Mouse (Mus musculus) heart, postnatal 4 days (tissue): ENCODE results near the gene Rbck1. TPM values are rescaled to one million over a fixed set of nuclear protein-coding genes. Genes with fewer than 3 reads are reported as not detected.
"Not testable (repeated sequence)": the region's sequence is repeated elsewhere in the genome, so short reads cannot be mapped to it uniquely, and the experiment has no call there.

Experiments used
- DNase-seq: peaks from one replicate; pipeline ENCODE4 v3.0.0; 2021
- total RNA-seq, 2 experiments: library from RNA; stranded (reverse); gene quantifications; 2 replicates each; pipeline ENCODE4 v1.2.3; 2021

Rbck1 gene
- total RNA-seq, 2 experiments from 2014 or later = 70.5 to 75.6 TPM

DNA sequence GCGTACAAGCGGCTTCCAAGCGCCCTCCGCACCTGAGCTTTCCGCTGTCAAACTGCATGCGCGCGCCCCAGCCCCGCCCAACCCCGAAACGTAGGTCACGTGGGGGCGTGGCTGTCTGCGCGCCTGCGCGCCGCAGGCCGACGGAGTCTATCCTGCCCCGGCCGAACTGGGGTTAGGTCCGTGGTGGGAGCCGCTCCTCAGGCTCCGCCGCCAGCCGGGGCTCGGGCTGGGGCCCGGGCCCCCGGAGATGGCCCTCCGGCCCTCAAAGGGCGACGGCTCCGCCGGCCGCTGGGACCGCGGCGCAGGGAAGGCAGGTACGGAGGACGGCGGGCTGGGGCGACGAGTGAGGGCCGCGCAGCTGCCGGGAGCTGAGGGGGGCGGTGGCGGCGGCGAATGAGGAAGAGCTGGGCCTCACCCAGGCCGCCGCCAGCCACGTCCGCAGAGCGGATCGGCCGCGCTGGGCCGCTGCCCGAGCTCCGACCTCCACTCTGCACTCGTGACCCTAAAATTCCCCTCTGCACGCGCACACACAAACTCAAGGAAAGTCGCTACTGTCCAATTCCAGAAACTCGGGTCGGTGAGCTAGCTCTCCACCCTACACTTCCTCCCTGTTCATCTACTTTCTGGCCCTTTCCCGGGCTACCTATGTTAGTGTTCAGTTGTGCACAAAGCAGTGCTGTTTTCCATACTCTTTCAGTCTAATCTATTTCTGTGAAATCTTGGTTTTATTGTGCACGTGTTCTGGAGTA, 38.6 kb downstream of the Rbck1 start, which contains the start of gene Tbc1d20:
Gene Tbc1d20, plus strand, starts transcription at position 102 of the 749 bp plus-strand sequence.
- DNase-seq = peak; percentile 92

DNA sequence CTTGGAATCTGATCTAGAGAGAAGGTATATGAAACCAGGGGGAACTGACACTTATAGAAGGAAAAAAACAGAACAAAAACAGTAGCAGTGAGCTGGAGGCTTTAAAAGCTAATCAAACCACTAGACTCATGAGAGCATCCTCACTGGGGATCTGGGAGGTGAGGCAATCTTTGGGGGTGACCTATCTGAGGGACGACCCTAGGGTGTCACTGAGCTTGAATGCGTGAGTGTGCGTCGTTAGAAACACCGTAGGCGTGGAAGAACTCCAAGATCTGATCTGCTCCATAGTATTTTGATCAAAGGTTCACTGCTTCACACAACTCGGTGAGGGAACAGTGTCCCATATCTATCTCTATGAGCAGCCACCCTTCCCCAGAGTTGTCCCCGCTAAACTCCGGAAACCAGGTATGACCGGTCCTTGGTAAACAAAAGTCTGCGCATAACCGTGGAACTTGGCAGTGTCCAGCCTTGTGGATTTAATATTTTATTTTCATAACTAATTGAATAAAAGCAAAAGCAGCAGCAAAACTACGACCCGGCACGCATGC, 39.2 kb downstream of the Rbck1 start:
- DNase-seq = no peak

DNA sequence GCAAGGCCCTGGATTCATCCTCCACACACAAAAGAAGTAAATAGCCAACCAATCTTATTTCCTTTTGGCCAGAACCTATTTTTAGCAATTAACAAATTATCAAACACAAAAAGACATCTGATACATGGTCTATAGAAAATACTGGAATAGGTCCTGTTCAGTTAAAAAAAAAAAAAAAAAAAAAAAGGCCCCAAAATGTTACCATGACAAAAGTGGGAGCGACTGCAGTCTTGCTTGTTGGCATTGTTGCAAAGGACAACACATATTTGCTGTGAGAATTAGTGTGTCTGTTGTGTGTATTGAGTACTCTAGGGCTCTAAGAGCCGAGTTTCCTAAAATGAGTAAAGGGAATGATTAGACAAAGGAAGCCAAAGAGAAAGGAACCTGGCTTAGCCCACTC, 40.0 kb downstream of the Rbck1 start:
- DNase-seq = no peak

DNA sequence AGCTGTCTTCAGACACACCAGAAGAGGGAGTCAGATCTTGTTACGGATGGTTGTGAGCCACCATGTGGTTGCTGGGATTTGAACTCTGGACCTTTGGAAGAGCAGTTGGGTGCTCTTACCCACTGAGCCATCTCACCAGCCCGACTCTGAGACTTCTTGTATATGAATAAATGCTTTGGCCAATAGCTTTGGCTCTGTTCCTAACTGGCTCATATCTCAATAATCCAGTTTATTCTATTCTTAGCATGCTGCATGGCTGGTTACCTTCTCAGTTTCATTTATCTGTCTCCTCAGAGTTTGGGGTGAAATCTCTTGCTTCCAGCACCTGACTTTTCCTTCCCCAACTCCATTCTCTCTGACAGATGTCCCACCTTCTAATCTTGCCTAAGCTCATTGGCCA, 42.8 kb downstream of the Rbck1 start:
- not testable (repeated sequence) for DNase-seq

DNA sequence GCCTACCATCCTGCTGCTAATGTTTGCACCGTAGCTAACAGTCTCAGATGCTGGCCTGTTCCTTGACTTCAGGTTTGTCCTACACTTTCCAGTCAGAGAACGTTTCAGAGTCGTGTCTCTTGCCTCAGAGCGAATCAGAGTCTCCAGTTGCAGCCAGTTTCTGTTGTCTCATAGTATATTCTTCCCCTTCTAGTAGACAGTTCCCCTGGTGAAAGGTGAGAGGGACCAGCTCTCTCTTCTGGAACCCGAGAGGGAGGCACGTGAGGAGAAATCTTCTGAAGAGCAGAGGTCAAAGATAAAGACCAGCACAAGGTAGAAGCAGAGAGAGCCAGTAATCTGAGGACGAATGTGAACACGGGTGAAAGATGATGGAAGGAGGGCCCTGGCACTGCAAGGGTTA, 44.4 kb downstream of the Rbck1 start:
- DNase-seq = no peak

DNA sequence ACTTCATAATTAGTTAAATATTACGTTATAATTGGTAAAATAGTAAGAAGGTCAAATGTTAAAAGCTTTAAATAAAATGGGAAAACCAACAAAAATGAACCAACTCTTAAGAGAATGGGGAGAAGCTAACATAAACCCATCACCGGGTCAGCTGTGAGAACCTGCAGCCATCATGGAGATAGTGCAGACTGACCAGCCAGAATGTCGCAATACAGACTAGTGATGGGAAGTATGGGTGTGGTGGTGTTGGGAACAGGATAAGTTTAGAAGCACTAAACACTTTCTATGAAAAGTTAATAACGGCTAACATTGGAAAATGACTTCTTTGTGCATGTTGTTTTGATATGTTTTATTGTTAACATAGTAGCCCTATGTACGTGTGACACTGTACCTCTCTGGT, 44.9 kb downstream of the Rbck1 start:
- no peak for DNase-seq

DNA sequence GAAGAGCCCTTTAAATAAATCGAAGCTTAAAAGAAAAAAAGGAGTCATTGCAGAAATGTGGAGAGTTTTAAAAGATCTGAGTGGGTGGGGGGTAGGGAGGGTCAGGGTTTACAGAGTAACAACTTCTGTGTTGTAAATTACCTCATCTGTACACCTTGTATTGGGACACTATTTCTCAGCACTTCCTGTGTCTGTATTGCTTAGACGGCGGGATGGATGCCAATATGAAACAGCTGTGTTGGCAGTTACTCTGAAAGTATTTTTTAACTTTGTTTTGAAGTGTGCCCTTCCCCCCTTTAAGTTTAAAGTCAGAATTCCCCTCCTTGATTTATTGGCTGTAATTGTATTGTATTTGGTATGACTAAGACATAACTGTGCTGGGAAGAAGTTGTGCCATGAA, 51.0 kb downstream of the Rbck1 start:
- no peak for DNase-seq

DNA sequence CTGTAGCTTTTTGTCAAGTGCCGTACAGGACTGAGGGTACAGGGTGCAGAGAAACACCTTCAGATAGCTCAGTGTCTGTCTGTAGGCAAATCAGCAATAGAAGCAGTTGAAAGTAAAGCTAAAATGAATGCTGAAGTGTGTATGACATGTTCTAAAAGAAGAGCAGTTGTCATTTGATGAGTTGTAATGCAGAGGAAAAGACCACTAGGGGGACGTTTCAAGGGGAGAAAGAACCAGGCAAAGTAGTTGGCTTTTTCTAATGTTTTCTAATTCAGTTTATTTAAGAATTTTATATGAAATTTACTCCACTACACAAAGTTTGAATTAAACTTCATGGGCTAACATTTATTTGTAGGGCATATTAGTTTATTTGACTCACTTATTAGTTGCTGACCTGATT, 58.8 kb downstream of the Rbck1 start:
- DNase-seq = no peak

Other genes starting within 250 kb of the Rbck1 start
- gene Srxn1, start 227.1 kb downstream of the Rbck1 start, total RNA-seq = 1 to 10 TPM; 9.0 TPM
- gene Tcf15, start 189.1 kb downstream of the Rbck1 start, total RNA-seq = 10 to 100 TPM; 29.6 to 38.0 TPM
- 100 to 1,000 TPM in 1 of 2 experiments, 10 to 100 TPM in 1; 99.7 to 103 TPM for gene Csnk2a1, start 105.8 kb downstream of the Rbck1 start, total RNA-seq
- gene Tbc1d20, start 38.8 kb downstream of the Rbck1 start, total RNA-seq = 10 to 100 TPM; 54.4 to 65.8 TPM
- gene Trib3, start 11.4 kb upstream of the Rbck1 start, total RNA-seq = 1 to 10 TPM; 2.9 TPM
- gene Nrsn2, start 44.0 kb upstream of the Rbck1 start, total RNA-seq = not detected
- 10 to 100 TPM; 42.3 to 42.6 TPM for gene Sox12, start 65.4 kb upstream of the Rbck1 start, total RNA-seq
- 10 to 100 TPM; 24.9 to 27.4 TPM for gene Zcchc3, start 82.4 kb upstream of the Rbck1 start, total RNA-seq
- gene 6820408C15Rik, start 82.9 kb upstream of the Rbck1 start, total RNA-seq = 1 to 10 TPM; 3.8 to 4.0 TPM
- gene Defb23, start 132.0 kb upstream of the Rbck1 start, total RNA-seq = not detected
- not detected for gene Defb20, start 144.4 kb upstream of the Rbck1 start, total RNA-seq
- gene Defb22, start 157.5 kb upstream of the Rbck1 start, total RNA-seq = not detected
- not detected for gene Defb26, start 179.0 kb upstream of the Rbck1 start, total RNA-seq
- not detected for gene Defb28, start 185.6 kb upstream of the Rbck1 start, total RNA-seq
- gene Defb29, start 207.4 kb upstream of the Rbck1 start, total RNA-seq = not detected
- gene Gm17416, start 236.7 kb upstream of the Rbck1 start, total RNA-seq = not detected
- gene Defb21, start 240.1 kb upstream of the Rbck1 start, total RNA-seq = not detected
- not detected for gene Defb19, start 247.7 kb upstream of the Rbck1 start, total RNA-seq